Mouse (Mus musculus) limb, embryonic 14.5 days (tissue): ENCODE data around the gene Sphk1. TPM values are rescaled to one million over a fixed set of nuclear protein-coding genes. Genes with fewer than 3 reads are reported as not detected.
A peak's percentile ranks its signal among the peaks of the same experiment; 100 is the strongest.

Experiments
- ATAC-seq: fragments of 200-750 bp; cut with Nextera tagmentation; 2 replicates; pipeline ENCODE4 v1.8.0; 2017; ENCODE audit warnings: low read depth, moderate number of reproducible peaks, moderate TSS enrichment; ENCODE audit not compliant: low FRiP score
- DNase-seq: peaks from one replicate; pipeline ENCODE4 v3.0.0-alpha.2; 2015; ENCODE audit warnings: low spot score
- H3K27ac ChIP-seq: fragments of 300-500 bp; sonication (generic); replicated peaks from 2 replicates; pipeline ENCODE4 v1.5.1; 2014; ENCODE audit warnings: low read depth, mild to moderate bottlenecking, low read length, moderate library complexity, mixed read lengths
- H3K27me3 ChIP-seq: fragments of 300-500 bp; sonication (generic); 2 replicates; pipeline ENCODE4 v1.6.1; 2014; ENCODE audit warnings: low read length, mixed read lengths; ENCODE audit not compliant: control insufficient read depth, insufficient read depth
- H3K36me3 ChIP-seq: fragments of 300-500 bp; sonication (generic); 2 replicates; pipeline ENCODE4 v1.6.1; 2014; ENCODE audit warnings: mild to moderate bottlenecking, low read length, moderate library complexity, mixed read lengths; ENCODE audit not compliant: control insufficient read depth, insufficient read depth
- H3K4me1 ChIP-seq: fragments of 300-500 bp; sonication (generic); 2 replicates; pipeline ENCODE4 v1.6.1; 2014; ENCODE audit warnings: antibody characterized with exemption, low read length, mixed read lengths; ENCODE audit not compliant: control insufficient read depth, insufficient read depth
- H3K4me2 ChIP-seq: fragments of 300-500 bp; sonication (generic); replicated peaks from 2 replicates; pipeline ENCODE4 v1.6.1; 2014; ENCODE audit warnings: low read depth, mild to moderate bottlenecking, low read length, moderate library complexity; ENCODE audit not compliant: severe bottlenecking
- H3K4me3 ChIP-seq: fragments of 300-500 bp; sonication (generic); replicated peaks from 2 replicates; pipeline ENCODE4 v1.5.1; 2014; ENCODE audit warnings: low read length
- H3K9ac ChIP-seq: fragments of 300-500 bp; sonication (generic); 2 replicates; pipeline ENCODE4 v1.6.1; 2014; ENCODE audit warnings: mild to moderate bottlenecking, low read depth, low read length, moderate library complexity; ENCODE audit not compliant: severe bottlenecking
- H3K9me3 ChIP-seq: fragments of 300-500 bp; sonication (generic); 2 replicates; pipeline ENCODE4 v1.6.1; 2016; ENCODE audit warnings: low read length; ENCODE audit not compliant: control insufficient read depth
- POLR2A ChIP-seq: fragments of 200-500 bp; IDR thresholded peaks from 2 replicates; pipeline ENCODE4 v1.8.0; 2012; ENCODE audit warnings: inconsistent platforms, mild to moderate bottlenecking, moderate library complexity, borderline replicate concordance; ENCODE audit not compliant: insufficient read depth, insufficient read length; ENCODE audit errors: extremely low read depth
- WGBS: fragments of 180-500 bp; shearing (Covaris S2); extraction: QIAGEN DNeasy Blood & Tissue Kit; methylation state at CpG from one replicate; pipeline ENCODE4 v1.1.7; 2014; 5-methylcytosine and 5-hydroxymethylcytosine counted together
- polyA plus RNA-seq, 2 experiments: library from polyadenylated mRNA; depleted of rRNA in 1 of 2; stranded (reverse) in 1 of 2; unstranded in 1 of 2; fragments of >200 nt; fragmentation: Nextera tagmentation in 1 of 2; extraction: Ambion mirVana in 1 of 2; gene quantifications; 2 replicates each; pipeline versions ENCODE4 v1.2.1 to v1.2.3; 2012 to 2014

Sphk1 gene
- polyA plus RNA-seq, 2 experiments = 3.4 to 3.8 TPM

GRCm38 (mm10) chr11:116499018-116499417, 31.7 kb upstream of the Sphk1 start:
- Histone ChIP-seq H3K4me1 (peaks cover 6% of the 10 kb centered on the region), H3K27me3 (no peaks in the 10 kb centered on the region), H3K27ac (no peak overlapping the region), H3K9ac (no peak overlapping the region), H3K4me3 (peak overlapping the region; percentile 25; the same call in 1 of the 2 replicates), H3K36me3 (no peaks in the 10 kb centered on the region), H3K9me3 (no peaks in the 10 kb centered on the region), H3K4me2 (peak overlapping the region; percentile 49)
- no peak for TF ChIP-seq POLR2A
- no peak for DNase-seq
- no peak for ATAC-seq
- 38% methylated on average over 6 of the region's 6 CpGs for WGBS

GRCm38 (mm10) chr11:116501005-116501746, 29.5 kb upstream of the Sphk1 start:
- Histone ChIP-seq H3K27me3 (no peaks in the 10 kb centered on the region), H3K27ac (no peak overlapping the region), H3K9me3 (no peaks in the 10 kb centered on the region), H3K4me3 (no peak overlapping the region), H3K4me1 (peaks cover 6% of the 10 kb centered on the region), H3K36me3 (no peaks in the 10 kb centered on the region), H3K9ac (no peak overlapping the region), H3K4me2 (no peak overlapping the region)
- peak; percentile 28; the same call in 1 of the 2 replicates for ATAC-seq
- TF ChIP-seq POLR2A = no peak
- WGBS = 21% methylated on average over 7 of the region's 7 CpGs
- DNase-seq = peak; percentile 85

- no peak for TF ChIP-seq POLR2A
- WGBS = 84% methylated on average over 16 of the region's 17 CpGs
- H3K4me2 ChIP-seq = no peak overlapping the region
- H3K36me3 ChIP-seq = no peaks in the 10 kb centered on the region
- peaks cover 6% of the 10 kb centered on the region for H3K4me1 ChIP-seq
- H3K27ac ChIP-seq = no peak overlapping the region
- H3K27me3 ChIP-seq = no peaks in the 10 kb centered on the region
- no peak for DNase-seq
- H3K9ac ChIP-seq = no peak overlapping the region
- H3K4me3 ChIP-seq = no peak overlapping the region
- no peaks in the 10 kb centered on the region for H3K9me3 ChIP-seq
- ATAC-seq = no peak
Measured at GRCm38 (mm10) chr11:116504516-116504915, 26.2 kb upstream of the Sphk1 start.

GRCm38 (mm10) chr11:116505573-116505972, 25.2 kb upstream of the Sphk1 start:
- H3K4me3 ChIP-seq = no peak overlapping the region
- no peaks in the 10 kb centered on the region for H3K9me3 ChIP-seq
- no peaks in the 10 kb centered on the region for H3K36me3 ChIP-seq
- no peak overlapping the region for H3K27ac ChIP-seq
- DNase-seq (no peak), ATAC-seq (no peak)
- H3K9ac ChIP-seq = no peak overlapping the region
- 54% methylated on average over 5 of the region's 5 CpGs for WGBS
- peaks cover 6% of the 10 kb centered on the region for H3K4me1 ChIP-seq
- no peaks in the 10 kb centered on the region for H3K27me3 ChIP-seq
- no peak for TF ChIP-seq POLR2A
- no peak overlapping the region for H3K4me2 ChIP-seq

GRCm38 (mm10) chr11:116506151-116506875, 24.4 kb upstream of the Sphk1 start:
- ATAC-seq = no peak
- H3K9ac ChIP-seq = no peak overlapping the region
- DNase-seq = no peak
- no peaks in the 10 kb centered on the region for H3K36me3 ChIP-seq
- H3K4me3 ChIP-seq = no peak overlapping the region
- no peak for TF ChIP-seq POLR2A
- 81% methylated on average over 17 of the region's 17 CpGs for WGBS
- no peaks in the 10 kb centered on the region for H3K4me1 ChIP-seq
- no peak overlapping the region for H3K27ac ChIP-seq
- no peaks in the 10 kb centered on the region for H3K9me3 ChIP-seq
- H3K27me3 ChIP-seq = no peaks in the 10 kb centered on the region
- no peak overlapping the region for H3K4me2 ChIP-seq
